Mouse (Mus musculus): Measurements from ENCODE around the gene Tardbp.

The Tardbp gene

DNA sequence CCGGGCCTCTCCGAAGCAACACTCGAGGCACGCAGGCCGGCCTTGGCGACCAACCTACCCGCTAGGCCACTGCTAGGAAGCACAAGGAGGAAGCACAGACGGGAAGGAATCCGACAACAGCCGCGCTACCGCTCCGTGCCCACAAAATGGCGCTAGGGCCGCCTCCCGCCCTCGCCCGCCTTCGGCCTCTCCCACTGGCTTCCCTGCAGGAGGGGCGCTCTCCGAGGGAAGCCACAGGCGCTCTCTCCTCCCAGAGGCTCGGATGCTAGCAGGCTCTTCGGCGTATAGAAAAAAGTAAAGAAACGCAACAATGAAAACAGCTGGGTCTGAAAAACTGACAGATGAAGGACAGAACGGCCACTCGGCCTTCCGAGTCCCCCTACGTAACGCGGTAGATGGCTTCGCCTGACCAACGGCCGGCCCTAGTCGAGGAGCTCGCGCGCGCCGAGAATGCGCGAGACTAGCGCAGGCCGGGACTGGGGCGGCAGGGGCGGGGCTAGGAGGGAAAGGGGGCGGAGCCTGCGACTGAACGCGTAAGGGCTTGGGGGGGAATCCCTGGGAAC lies at the start of gene Tardbp:
TSS of gene Tardbp (minus strand) at position 397 of the 563 bp plus-strand sequence.
- peak; percentile 90 for DNase-seq (ENCODE audit: low spot score)

DNA sequence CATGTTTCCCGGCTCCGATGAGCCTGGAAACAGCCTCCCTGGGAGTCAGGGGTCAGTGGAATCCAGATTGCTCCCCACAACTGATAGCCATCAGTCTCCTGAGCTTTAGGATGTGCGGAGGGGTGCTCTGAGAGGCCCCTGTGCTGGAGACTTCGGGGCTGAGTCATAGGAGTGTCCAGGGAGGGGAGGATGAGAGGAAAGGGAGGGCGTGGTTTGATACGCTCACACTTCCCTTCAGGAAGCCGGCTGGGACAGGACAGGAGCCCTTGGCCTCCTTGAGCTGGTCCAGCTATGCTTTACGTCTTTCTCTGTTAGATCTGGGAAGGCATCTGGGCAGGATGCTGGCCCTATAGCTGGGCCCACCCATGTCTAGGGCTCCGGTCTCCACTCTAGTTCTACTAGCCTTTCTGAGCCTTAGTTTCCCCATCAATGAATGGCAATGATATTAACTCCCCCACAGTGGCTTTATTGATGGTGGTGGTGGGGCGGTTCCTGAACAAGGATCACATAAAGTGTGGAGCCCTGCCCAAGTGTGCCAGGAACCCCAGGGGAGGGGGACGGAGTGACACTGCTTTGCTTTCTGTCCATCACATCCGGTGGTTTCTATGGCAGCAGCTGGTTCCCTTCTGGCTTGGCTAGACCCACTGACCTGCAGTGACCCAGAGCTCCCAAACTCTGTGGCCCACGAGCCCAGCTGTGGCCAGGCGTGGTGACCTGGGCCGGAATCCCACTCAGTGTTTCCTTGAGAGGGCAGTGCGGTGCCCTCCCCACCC lies 49.6 kb upstream of the Tardbp start:
- DNase-seq (ENCODE audit: low spot score) = no peak

DNA sequence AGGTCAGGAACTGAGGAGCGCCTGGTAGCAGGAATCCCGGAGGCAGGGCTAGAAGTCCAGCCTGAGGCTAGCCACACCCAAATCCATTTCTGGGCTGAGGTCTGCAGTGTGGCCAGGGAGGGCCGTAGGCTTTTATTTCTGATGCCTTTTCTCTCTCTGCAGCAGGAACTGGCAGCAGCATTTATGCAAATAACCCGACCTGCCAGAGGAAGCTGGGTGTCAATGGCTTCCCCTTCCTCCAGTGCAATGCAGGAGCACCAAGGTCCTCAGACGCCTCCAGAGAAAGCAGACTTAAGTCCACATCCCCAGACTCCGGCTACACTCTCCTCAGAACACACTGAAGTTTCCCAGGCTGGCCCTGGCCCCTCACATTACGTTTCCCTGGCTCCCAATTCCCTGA lies 48.2 kb upstream of the Tardbp start:
- no peak for DNase-seq (ENCODE audit: low spot score)

DNA sequence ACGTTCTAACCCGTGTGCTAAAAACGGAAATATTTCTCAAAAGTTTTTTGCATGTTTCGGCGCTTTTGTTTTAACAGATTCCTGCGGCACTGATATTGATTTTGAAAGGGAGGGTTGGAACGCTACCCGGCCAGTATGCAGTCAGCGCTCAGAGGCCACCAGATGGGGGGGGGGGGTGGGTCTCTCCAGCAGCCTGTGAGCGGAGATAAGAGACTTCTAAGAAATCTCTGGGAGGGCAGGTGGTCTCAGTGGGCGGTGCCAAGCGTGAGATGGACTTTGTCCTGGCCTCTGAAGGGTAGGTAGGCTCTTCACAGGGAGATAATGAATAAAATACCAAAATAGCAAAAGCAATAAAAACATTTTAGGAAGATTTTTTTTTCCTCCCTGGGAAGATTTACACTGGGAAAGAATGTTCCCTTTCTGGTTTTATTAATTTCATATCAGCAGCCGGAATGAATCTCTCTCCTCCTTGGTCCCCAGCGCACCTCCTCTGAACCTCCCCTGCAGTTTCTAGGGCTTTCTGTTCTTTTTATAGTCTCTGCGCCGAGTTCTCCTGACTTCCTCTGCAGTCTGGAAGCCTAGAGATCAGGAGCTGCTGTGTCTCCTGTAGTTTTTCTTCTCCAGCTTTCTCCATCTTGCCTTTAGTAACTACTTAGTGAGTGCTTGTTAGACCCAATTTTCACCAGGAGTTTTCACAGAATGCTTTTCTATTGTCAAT lies 44.6 kb upstream of the Tardbp start:
- DNase-seq (ENCODE audit: low spot score) = no peak

DNA sequence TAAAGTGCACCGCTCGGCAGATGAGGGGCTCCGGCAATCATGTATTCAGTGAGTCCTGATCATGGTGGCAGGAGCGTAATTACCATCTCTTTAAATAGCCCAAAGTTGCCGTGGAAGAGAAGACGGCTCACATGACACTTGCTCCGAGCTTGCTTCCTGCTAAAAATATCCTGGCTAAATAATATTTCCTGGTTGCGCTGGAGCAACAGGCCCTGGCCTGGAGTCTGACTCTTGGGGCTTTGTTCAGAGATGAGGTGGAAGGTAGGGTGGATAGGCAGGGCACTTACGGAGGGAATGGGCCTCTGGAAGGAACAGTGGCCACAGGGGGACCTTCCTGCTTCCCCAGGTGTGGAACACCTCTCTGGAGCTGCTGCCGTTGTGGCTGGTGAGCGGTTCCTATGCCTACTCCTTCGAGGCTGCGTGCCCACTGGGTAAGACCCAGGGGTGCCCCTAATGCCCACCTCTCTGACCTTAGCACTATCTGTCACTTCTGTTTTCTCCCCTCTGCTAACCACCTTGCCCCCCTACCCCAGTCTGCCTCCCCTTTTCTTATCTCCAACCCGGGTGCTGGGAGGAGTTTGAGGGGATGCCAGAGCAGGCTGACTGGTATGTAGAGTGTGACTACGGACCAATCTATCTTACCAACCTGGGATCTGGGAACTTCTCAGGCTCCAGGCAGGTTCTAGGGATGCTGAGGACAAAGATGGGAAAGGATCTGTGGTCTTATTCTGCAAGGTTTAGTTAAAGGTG lies 40.4 kb upstream of the Tardbp start:
- DNase-seq (ENCODE audit: low spot score) = no peak

DNA sequence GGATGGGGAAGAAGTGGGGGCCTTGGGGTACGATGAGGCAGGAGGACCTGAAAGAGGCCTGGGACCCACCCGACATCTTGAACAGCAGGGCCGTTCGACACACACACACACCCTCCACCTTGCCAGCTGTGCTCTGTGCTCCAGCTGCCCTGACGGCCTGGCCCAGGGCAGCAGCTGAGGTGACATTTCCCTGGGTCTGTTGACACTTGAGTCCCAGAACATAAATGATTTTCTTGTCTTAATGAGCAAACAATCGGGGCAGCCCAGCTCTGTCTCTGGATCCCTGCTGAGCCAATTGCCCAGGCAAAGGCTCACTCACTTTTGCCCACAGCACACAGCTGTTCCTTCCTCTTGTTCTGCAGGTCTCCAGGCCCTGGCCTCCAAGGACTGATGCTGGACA lies 37.2 kb upstream of the Tardbp start:
- DNase-seq (ENCODE audit: low spot score) = no peak

DNA sequence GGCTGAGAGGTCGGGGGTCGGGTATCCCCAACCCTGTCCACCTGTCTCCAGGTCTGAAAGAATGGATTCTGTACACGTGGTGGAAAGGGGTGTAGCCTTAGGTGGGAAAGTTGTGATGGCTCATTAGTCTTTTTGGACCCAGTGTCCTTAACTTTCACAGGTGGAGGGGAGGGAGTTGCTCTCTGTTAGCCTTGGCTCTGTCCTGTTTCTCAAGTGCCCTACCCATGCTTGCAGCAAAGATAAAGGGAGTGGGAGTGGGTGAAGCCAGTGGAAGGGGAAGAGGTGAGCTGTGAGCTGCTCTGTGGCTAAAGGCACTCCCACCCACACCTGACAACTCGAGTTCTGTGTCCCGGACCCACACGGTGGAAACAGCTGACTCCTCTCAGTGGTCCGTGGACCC lies 36.5 kb upstream of the Tardbp start:
- no peak for DNase-seq (ENCODE audit: low spot score)

DNA sequence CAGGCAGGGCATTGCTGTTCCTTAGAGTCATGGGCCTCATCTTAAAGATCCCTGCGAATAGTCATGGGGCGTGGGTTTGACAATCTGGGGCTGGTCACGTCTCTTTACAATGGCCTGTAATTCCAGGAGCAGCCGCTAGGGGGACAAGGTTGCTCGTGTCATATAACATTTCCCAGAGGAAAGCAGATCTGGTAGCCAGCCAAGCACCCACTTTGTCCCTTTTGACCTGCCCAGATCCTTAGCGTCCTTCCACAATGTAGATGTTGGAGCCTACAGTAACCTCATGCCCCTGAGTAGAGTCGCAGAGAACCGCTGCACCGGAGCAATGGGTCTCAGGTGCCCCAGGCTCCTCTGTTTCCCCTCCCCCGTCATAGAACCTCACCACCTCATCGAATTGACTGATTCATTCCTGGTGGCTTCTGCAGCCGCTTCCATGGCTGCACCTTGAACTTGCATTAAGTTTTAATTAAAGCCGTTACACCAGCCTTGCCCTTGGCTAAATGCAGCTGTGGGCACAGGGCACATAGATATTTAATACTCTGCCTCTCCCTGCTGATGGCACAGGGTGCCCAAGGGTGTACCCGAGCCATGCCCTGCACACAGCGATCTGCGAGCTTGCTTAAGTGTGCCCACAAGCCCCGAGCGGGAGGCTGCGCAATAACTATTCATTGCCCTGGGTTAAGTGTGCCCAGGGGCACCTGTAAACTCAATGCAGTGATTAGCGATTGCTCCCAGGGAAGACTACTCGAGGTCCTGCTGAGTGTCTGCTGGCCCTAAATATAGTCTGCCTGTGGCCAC lies 35.5 kb upstream of the Tardbp start:
- DNase-seq (ENCODE audit: low spot score) = peak; percentile 45

DNA sequence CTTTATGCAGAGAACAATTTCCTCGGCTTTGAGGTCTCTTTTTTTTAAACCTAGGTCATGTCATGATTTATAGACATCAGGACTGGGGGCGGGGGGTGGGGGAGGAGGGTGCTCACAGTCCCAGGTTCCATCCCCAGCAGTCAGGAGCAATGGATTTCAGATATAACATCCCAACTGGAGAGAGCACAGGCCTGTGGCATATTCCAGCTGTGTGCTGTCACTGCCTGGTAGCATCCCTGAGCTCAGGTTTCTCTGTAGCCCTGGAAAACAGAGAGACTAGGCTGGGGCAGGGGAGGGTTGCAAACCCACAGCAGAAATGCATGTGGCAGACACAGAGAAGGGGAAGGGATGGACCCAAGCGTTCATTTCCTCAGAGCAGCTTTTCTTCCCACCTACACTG lies 33.4 kb upstream of the Tardbp start:
- no peak for DNase-seq (ENCODE audit: low spot score)

DNA sequence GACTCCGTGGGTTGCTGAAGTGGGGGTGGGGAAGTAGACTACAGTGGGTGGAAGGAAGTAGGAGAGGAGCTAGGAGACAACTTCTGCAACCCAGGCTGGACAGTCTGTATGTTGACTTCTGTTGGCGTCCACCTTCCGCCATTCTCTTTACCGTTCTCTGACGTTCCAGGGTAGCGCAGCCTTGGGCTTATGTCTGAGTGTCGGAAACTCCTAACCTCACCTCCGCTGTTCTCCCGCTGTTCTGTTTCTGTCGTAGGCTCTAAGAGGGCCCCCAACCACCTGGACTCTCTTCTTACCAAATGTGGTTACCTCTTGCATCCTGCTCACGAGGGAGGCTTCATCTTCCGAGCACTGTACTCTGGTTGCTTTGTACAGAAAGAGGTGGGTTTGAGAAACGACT lies 31.0 kb upstream of the Tardbp start:
- DNase-seq (ENCODE audit: low spot score) = no peak

DNA sequence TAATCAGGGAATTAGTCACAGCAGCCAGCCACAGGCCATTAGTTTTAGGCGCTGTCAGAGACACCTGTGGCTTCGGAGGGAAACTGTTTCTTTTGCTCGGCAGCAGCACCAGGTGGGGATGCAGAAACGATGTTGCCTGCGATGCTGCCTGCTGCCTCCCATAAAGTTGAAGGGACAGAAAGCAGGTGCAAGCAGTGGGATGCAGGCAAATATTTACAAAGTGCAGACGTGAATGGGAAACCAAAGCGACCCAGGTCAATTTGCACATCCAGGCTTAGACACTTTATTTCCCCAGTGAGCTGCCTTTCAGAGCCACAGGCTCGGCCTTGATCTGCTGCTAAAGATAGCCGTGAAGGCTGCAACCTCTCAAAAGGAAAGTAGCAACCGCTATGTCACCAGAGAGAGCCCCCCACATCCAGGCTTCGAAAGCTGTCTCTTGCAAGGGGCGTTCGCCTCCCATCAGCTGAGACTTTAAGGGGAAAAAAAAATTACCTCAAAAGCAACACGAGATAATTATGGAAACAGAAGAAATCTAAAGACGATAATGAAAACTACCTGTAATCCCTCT lies 30.0 kb upstream of the Tardbp start:
- DNase-seq (ENCODE audit: low spot score) = no peak

DNA sequence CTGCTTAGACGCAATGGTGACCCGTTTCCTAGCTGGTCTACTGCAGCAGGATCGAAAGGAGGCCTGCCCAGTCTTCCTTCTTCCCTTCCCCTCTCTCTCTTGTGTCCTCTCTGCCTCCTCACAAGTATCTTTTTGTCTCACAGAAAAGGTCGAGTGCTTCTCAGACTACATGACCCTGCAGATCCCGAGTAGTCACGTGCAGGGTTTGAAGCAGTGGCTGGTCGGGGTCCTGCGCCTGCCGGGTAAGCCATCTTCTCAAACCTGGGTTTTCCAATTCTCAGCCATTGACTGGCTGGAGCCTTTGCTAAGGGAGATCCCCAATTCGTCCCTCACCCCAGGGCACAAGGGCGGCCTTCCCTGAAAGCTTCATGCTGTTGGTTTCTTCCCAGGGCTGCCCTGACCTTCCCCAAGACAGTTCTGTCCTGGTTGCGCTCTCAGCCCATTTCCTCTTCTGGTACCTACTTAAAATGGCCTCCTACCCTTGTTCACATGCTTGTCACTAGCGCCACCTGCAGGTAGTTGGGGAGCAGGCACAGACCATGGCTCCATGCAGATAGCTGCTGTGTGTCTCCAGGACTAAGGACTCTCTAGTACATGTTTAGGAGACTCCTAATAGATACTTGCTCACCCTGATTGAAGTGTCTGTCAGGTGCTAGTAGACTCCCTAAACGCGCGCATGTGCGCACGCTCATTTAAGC lies 28.0 kb upstream of the Tardbp start:
- no peak for DNase-seq (ENCODE audit: low spot score)

DNA sequence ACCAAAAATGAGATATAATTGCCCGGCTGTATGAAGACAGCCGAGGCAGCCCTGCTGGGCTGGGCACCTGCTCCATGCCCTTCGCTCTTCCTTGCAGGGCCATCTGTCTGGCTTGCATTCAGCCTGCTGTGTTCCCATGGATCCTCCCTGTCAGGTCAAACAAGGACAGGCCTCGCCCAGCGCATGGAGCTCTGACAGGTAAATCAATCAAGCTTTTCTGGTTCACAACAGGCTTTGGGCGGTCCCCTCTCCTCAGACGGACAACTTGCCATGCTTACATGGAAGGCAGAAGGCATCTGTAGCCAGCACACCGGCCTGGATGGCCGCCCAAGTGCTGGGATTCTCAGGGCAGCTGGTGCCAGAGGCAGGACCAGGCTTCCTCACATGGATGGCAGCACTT lies 24.2 kb upstream of the Tardbp start:
- DNase-seq (ENCODE audit: low spot score) = no peak

DNA sequence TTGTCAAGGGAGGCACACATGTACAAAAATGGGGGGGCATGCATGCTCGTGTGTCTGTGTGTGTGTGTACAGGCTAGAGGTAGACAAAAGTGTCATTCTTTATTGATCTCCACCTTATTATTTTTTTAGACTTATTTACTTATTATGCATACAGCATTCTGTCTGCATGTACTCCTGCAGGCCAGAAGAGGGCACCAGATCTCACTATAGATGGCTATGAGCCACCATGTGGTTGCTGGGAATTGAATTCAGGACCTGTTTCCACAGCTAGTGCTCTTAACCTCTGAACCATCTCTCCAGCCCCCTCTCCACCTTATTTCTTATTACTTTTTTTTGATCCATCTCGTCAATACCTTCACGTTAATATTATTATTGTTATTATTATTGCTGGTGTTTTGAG lies 22.5 kb upstream of the Tardbp start:
- no peak for DNase-seq (ENCODE audit: low spot score)

DNA sequence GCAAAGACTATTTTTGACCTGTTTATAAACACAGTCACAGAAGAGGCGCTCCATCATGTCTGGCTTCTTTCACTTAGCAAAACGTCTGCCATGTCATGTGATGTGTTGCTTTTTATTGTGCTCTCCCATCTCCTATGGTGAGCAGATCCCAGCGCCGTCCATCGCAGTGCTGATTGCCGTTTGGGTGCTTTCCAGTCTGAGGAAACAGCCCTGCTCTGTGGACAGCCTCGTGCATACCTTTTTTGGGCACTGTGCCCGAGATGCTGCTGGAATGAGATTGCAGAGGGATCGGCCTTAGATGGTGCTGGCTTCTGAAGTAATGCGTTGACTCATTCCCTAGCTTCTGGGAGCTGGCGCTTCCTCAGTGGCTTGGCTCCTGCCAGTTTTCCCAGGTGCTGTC lies 19.8 kb upstream of the Tardbp start:
- no peak for DNase-seq (ENCODE audit: low spot score)

DNA sequence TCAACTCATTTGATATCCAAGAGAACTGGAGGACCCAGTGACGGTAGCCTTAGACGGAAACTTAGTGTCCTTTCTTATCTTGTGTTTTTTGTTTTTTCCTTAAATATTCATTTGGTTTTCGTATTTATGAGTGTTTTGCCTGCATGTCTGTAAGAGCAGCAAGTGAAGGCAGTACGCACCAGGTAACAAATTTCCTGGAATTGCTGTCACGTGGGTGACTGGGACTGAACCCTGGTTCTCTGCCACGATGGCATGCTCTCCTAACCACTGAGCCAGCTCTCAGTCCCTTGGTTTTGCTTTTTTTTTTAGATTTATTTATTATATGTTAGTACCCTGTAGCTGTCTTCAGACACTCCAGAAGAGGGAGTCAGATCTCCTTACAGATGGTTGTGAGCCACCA lies 18.1 kb upstream of the Tardbp start:
- DNase-seq (ENCODE audit: low spot score) = no peak

DNA sequence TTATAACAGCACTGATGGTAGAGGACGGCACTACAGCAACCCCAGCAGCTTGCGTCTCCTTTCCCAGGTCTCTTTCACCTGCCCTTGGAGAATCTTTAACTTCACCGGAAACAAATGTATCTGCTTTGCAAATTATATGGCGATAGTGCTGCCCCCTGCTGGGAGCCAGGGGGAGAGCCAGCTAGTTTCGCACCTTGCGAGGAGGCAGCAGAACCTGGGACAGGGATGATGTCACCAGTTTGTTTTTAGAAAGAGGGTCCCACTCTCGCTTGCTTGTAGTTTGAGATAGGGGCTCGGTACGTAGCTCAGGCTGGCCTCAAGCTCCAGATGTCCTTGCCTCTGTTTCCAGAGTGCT lies 17.3 kb upstream of the Tardbp start:
- no peak for DNase-seq (ENCODE audit: low spot score)

DNA sequence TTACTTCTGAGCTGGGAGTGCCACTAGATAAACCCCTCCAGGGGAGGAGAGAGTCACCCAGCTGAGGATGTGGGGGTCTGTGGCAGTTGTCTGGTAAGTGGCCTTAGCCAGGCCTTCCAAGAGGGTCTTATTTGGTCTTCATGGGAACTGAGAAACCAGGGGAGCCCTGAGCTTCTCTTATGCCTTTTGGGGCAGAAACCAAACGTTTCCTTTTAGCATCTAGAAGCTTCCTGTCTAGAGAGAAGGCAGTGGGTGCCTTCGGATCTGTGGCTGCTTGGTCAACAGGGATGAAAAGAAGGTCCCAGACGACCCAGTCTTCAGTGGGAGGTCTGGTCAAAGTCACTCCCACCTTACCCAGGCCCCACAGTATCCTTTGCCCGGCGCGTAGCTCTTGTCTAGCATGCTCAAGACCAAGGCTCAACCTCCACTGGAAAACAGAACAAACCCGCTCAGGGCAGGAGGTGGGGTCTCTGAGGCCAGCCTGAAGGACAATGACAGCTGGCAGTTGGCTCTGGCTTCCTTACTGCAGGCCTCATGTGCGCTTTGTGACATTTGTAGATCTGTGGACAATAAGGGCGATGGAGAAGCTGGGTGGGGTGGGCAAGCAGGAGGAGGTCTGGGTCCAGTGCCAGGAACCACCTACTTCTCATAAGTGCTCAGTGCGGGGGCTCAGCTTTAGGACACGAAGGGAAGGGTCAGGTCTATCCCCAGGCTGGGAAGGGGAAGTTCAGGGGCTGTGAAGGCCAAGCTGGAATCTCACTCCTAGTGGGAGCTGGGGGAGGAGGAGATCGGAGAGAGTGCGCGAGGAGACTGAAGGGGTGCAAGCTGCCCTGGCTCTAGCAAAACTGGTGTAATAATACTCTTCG lies 16.7 kb upstream of the Tardbp start, which contains the start of gene Gm572:
TSS of gene Gm572 (plus strand) at position 27 of the 866 bp plus-strand sequence.
- no peak for DNase-seq (ENCODE audit: low spot score)

DNA sequence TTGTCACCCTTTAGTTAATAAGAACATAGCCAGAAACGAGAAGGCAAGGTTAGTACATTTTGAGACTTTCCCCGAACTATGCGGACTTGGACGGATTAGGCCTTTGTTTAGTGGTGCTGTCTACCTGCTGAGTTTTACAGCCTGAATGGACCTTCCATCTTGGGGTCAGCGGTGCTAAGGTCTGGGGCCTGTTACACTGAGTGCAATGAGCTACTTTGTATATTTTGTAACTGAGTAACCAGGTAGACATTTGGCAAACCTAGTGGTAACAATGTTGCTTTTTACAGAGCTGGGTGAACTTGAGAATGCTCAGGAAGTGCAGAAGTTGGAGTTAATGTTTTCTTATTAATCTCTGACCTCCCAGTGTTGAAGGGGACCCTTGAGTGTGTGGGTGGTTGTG lies 14.3 kb upstream of the Tardbp start:
- DNase-seq (ENCODE audit: low spot score) = no peak

DNA sequence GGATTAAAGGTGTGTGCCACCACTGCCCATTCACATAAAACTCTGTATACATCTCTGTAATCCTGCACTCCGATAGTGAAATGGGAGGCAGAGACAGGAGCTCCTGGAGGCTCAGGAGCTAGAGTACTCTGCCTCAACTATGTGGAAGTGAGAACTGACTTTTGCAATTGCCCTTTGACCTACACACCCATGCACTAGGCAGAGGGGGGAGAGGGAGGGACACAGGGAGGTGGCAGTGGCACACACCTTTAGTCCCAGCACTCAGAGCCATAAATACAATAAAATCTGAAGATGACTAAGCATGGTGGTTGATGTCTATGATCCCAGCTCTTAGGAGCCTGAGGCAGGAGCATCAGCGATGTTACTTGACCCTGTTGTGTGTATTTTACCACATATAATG lies 12.6 kb upstream of the Tardbp start:
- no peak for DNase-seq (ENCODE audit: low spot score)
